Mouse (Mus musculus) lung, postnatal 0 days (tissue): Measurements from ENCODE around the gene Nhlrc2. TPM values are rescaled to one million over a fixed set of nuclear protein-coding genes. Genes with fewer than 3 reads are reported as not detected.

Source experiments
- ATAC-seq: fragments of 200-750 bp; cut with Nextera tagmentation; 2 replicates; pipeline ENCODE4 v1.8.0; 2017; ENCODE audit warnings: moderate library complexity
- DNase-seq: peaks from one replicate; pipeline ENCODE4 v3.0.0-alpha.2; 2016; ENCODE audit warnings: low spot score
- H3K27ac ChIP-seq: fragments of 300-500 bp; sonication (generic); 2 replicates; pipeline ENCODE4 v1.5.1; 2014; ENCODE audit warnings: antibody characterized with exemption, mild to moderate bottlenecking, low read length, mixed read lengths
- H3K27me3 ChIP-seq: fragments of 300-500 bp; sonication (generic); replicated peaks from 2 replicates; pipeline ENCODE4 v1.6.1; 2014; ENCODE audit warnings: low read length, mixed read lengths; ENCODE audit not compliant: insufficient read depth
- H3K36me3 ChIP-seq: fragments of 300-500 bp; sonication (generic); 2 replicates; pipeline ENCODE4 v1.6.1; 2014; ENCODE audit warnings: low read length, mixed read lengths; ENCODE audit not compliant: insufficient read depth
- H3K4me1 ChIP-seq: fragments of 300-500 bp; sonication (generic); 2 replicates; pipeline ENCODE4 v1.6.1; 2014; ENCODE audit warnings: antibody characterized with exemption, low read depth, low read length, mixed read lengths; ENCODE audit not compliant: insufficient read depth
- H3K4me2 ChIP-seq: fragments of 300-500 bp; sonication (generic); replicated peaks from 2 replicates; pipeline ENCODE4 v1.6.1; 2014; ENCODE audit warnings: low read depth, mild to moderate bottlenecking, low read length, moderate library complexity, mixed read lengths
- H3K4me3 ChIP-seq: fragments of 300-500 bp; sonication (generic); 2 replicates; pipeline ENCODE4 v1.5.1; 2014; ENCODE audit warnings: low read depth, low read length
- H3K9ac ChIP-seq: fragments of 300-500 bp; sonication (generic); replicated peaks from 2 replicates; pipeline ENCODE4 v1.6.1; 2014; ENCODE audit warnings: low read depth, mild to moderate bottlenecking
- H3K9me3 ChIP-seq: fragments of 300-500 bp; sonication (generic); 2 replicates; pipeline ENCODE4 v1.6.1; 2016; ENCODE audit warnings: low read length, mixed read lengths
- CTCF ChIP-seq: IDR thresholded peaks from 2 replicates; pipeline ENCODE4 v1.5.1; 2016; ENCODE audit warnings: antibody characterized with exemption, mild to moderate bottlenecking
- EP300 ChIP-seq: IDR thresholded peaks from 2 replicates; pipeline ENCODE4 v1.6.1; 2016; ENCODE audit warnings: antibody characterized with exemption, mild to moderate bottlenecking, control low read depth
- WGBS: fragments of 180-500 bp; shearing (Covaris S2); extraction: QIAGEN DNeasy Blood & Tissue Kit; methylation state at CpG from one replicate; pipeline ENCODE4 v1.1.7; 2014; 5-methylcytosine and 5-hydroxymethylcytosine counted together
- polyA plus RNA-seq: library from polyadenylated mRNA; unstranded; fragments of >200 nt; fragmentation: Nextera tagmentation; extraction: Ambion mirVana; gene quantifications from 2 replicates; pipeline ENCODE4 v1.2.1, GENCODE M21; 2015

Nhlrc2 gene
- polyA plus RNA-seq, 1 experiment from 2014 or later: 15.4 TPM

DNA sequence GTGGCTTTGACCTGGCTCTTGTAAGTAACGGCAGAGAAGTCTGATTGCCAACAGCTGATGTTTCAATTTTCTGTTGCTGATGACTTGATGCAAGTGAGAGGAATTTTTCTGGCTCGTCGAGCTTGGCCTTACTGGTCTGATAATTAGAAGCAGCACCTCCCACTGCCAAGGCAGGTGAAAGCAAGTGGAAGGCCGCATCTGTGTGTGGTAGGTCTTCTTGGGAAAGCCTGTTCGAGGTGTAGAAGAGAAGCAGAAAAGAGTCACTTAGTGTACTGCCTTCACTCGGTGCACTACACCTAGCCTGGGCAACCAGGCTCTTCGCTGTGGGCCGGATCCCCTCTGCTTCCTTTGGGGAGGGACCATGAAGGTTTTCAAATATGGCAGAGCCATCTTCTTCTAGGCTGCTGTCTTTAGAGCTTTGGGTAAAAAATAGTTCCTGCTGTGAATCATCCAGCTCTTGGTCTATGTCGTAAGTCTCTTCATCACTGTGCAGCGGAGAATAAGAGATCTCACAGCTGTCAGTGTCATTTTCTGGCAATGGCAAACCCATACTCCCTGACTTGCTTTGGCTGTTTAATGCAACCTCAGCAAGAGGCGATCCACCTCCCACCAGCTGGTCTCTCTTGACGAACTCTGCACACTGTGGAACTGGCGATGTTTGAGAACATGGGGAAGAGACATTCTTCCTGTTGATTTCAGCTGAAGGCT lies 3.2 kb upstream of the Nhlrc2 start:
- H3K9me3 ChIP-seq: no peaks in the 10 kb centered on the region
- 74% methylated on average over 13 of the region's 13 CpGs for WGBS
- peaks cover 5% of the 10 kb centered on the region; the same call in 1 of the 2 replicates for H3K36me3 ChIP-seq
- TF ChIP-seq EP300 (peak; percentile 50; the same call in 1 of the 2 replicates), CTCF (no peak)
- no peak overlapping the region for H3K4me2 ChIP-seq
- no peak overlapping the region for H3K9ac ChIP-seq
- H3K27me3 ChIP-seq: no peaks in the 10 kb centered on the region
- peak overlapping the region; percentile 80 for H3K27ac ChIP-seq
- no peak overlapping the region for H3K4me3 ChIP-seq
- peak; percentile 63 for ATAC-seq
- peak; percentile 92 for DNase-seq
- H3K4me1 ChIP-seq: peaks cover 3% of the 10 kb centered on the region; the same call in 1 of the 2 replicates

DNA sequence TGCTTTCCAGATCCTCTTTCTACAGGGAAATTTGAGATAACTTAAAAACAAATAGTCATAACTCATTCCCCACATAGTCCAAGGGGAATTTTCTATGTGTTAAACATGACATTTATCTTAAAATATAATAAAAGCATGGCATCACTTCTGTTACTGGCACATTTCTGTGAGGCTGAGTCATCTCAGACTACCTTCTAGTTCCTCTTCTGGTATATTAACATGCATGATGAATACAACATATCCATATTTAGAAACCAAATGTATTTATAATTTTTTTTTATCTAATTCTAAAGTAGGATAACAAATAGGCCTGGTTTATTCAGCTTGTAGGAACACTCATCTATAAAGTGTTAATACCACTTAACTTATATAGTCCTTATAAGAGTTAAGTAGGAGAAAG lies 2.0 kb upstream of the Nhlrc2 start:
- Histone ChIP-seq H3K36me3 (peaks cover 5% of the 10 kb centered on the region; the same call in 1 of the 2 replicates), H3K4me2 (no peak overlapping the region), H3K27me3 (no peaks in the 10 kb centered on the region), H3K27ac (no peak overlapping the region), H3K4me1 (peaks cover 3% of the 10 kb centered on the region; the same call in 1 of the 2 replicates), H3K9ac (no peak overlapping the region), H3K9me3 (no peaks in the 10 kb centered on the region), H3K4me3 (no peak overlapping the region)
- no peak for ATAC-seq
- TF ChIP-seq CTCF (no peak), EP300 (no peak)
- no peak for DNase-seq

DNA sequence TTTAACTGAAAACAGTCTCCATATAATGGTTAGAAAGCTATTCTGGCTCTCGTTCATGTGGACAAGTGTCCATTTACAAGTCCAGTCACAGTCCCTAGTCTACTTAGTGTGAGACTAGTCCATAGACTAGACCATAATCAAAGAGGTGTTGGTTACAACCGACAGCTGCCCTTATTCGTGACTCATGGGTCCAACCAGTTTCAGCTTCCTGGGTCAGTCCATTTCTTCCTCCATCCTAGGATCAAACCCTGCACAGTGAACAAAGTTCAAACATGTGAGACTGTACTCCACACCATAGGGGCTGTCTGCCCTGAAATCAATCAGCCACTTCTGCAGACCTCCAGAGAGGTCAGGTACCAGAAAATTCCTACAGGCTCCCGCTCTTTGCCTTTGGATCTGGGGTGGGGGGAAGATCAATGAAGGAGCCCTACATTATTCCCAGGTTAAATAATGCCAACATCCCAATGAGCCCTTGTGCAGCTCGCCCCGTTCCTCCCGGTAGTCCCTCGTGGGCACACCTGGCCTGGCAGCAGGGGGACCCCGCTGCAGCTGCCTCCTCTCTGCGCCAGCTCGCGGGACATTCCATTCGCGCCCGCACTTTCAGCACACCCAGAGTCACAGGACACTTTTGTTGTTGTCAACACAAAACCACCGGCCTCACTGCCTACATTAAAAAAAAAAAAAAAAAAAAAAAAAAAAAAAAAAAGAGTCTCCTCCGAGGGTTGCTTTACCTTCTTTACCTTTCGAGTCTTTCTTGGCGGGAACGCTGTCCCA lies 418 bp upstream of the Nhlrc2 start, which contains the start of gene Dclre1a:
Gene Dclre1a (minus strand): TSS at position 767 of the 774 bp plus-strand sequence.
- TF ChIP-seq EP300 (no peak), CTCF (peak; percentile 55)
- Histone ChIP-seq H3K27me3 (no peaks in the 10 kb centered on the region), H3K27ac (peak within 1 kb of the TSS; percentile 98), H3K9me3 (no peaks in the 10 kb centered on the region), H3K4me3 (peak within 1 kb of the TSS; percentile 90), H3K9ac (peak within 1 kb of the TSS; percentile 93), H3K36me3 (no peaks in the 10 kb centered on the region; the same call in 1 of the 2 replicates), H3K4me2 (peak within 1 kb of the TSS; percentile 83), H3K4me1 (peaks cover 3% of the 10 kb centered on the region; the same call in 1 of the 2 replicates)
- ATAC-seq (peak; percentile 34), DNase-seq (peak; percentile 84)
- 4% methylated on average over 20 of the region's 20 CpGs for WGBS

DNA sequence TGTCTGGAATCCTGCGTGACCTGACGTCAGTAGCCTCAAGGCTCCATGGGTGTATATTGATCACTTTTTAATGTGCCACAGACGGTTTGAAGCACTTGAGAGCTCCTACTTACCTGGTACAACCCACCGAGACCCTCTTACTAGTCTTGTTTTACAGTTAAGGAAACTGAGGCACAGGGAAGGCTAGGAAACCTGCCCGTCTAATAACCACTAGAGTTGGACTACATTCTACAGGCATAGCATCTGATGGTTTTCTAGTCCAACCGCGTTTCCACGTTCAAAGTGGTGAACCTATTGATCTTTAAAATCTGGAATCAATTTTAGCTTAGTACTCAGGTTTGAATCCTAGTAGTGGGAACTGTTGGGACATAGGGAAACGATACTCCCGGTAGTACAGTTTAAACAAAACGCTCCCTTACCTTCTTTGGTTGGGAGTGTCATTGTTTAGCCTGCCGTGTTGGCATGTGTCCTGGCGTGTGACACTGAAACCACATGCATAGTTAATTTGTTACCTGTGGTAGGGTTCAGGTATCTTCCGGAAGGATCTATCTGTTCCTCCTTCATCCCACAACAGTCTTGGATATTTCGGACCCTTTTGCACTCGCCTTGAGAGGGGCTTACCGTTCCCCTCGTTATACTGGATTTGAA lies 1.1 kb downstream of the Nhlrc2 start:
- peak overlapping the region; percentile 98 for H3K27ac ChIP-seq
- H3K4me1 ChIP-seq: peaks cover 3% of the 10 kb centered on the region; the same call in 1 of the 2 replicates
- H3K27me3 ChIP-seq: no peaks in the 10 kb centered on the region
- H3K4me2 ChIP-seq: peak overlapping the region; percentile 83
- WGBS: 14% methylated on average over 18 of the region's 18 CpGs
- peak overlapping the region; percentile 90 for H3K4me3 ChIP-seq
- TF ChIP-seq EP300 (no peak), CTCF (no peak)
- H3K36me3 ChIP-seq: peaks cover 7% of the 10 kb centered on the region
- H3K9ac ChIP-seq: peak overlapping the region; percentile 93
- no peak for ATAC-seq
- no peaks in the 10 kb centered on the region for H3K9me3 ChIP-seq
- DNase-seq: peak; percentile 58

GRCm38 (mm10) chr19:56553177-56553576 lies 5.1 kb downstream of the Nhlrc2 start:
- Histone ChIP-seq H3K27ac (no peak overlapping the region), H3K4me1 (0 out of 2 replicates have a peak, but pooled peaks cover 3% of the 10 kb centered on the region), H3K4me2 (no peak overlapping the region), H3K36me3 (peaks cover 7% of the 10 kb centered on the region), H3K9me3 (no peaks in the 10 kb centered on the region), H3K27me3 (no peaks in the 10 kb centered on the region), H3K4me3 (no peak overlapping the region), H3K9ac (no peak overlapping the region)
- no peak for ATAC-seq
- DNase-seq: no peak
- no peak for TF ChIP-seq CTCF
- TF ChIP-seq EP300: no peak
- WGBS: 97% methylated on average over 3 of the region's 3 CpGs

DNA sequence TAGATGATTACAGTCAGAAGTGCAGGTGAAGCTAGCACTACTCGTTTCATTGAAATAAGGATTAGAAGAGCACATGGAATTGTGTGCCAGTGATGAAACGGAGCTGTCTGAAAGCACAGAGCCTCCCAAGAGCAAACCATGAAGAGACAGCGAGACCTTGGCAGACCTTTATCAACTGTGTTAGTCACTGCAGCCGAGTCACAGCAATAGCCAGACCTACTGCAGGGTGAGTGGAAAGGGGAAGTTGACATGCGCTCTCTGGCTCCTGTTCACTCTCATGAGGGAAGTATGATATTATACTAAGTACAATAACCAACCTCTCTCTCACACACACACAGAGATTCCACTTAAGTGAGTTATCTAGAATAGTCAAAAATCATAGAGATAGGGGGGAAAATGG lies 7.9 kb downstream of the Nhlrc2 start:
- TF ChIP-seq EP300: no peak
- TF ChIP-seq CTCF: no peak
- Histone ChIP-seq H3K9ac (no peak overlapping the region), H3K4me1 (no peaks in the 10 kb centered on the region), H3K27ac (no peak overlapping the region), H3K4me2 (no peak overlapping the region), H3K36me3 (peaks cover 7% of the 10 kb centered on the region), H3K4me3 (no peak overlapping the region), H3K9me3 (no peaks in the 10 kb centered on the region), H3K27me3 (no peaks in the 10 kb centered on the region)
- WGBS: 61% methylated on average over 5 of the region's 5 CpGs
- peak; percentile 48 for DNase-seq
- ATAC-seq: no peak
